Mouse (Mus musculus) midbrain, embryonic 15.5 days (tissue): ENCODE results near the gene Rrh. TPM values are rescaled to one million over a fixed set of nuclear protein-coding genes. Genes with fewer than 3 reads are reported as not detected.
"Not testable (repeated sequence)": the region's sequence is repeated elsewhere in the genome, so short reads cannot be mapped to it uniquely, and the experiment has no call there.

Experiments used
- ATAC-seq: fragments of 200-750 bp; cut with Nextera tagmentation; replicated peaks from 2 replicates; pipeline ENCODE4 v1.8.0; 2017; ENCODE audit warnings: moderate TSS enrichment
- H3K27ac ChIP-seq: fragments of 300-500 bp; sonication (generic); 2 replicates; pipeline ENCODE4 v1.5.1; 2015; ENCODE audit warnings: mild to moderate bottlenecking, inconsistent platforms
- H3K27me3 ChIP-seq: fragments of 300-500 bp; sonication (generic); replicated peaks from 2 replicates; pipeline ENCODE4 v1.6.1; 2015; ENCODE audit warnings: inconsistent platforms
- H3K36me3 ChIP-seq: fragments of 300-500 bp; sonication (generic); replicated peaks from 2 replicates; pipeline ENCODE4 v1.6.1; 2015; ENCODE audit warnings: inconsistent platforms
- H3K4me1 ChIP-seq: fragments of 300-500 bp; sonication (generic); 2 replicates; pipeline ENCODE4 v1.6.1; 2015; ENCODE audit warnings: inconsistent platforms
- H3K4me2 ChIP-seq: fragments of 300-500 bp; sonication (generic); 2 replicates; pipeline ENCODE4 v1.6.1; 2015; ENCODE audit warnings: inconsistent platforms, mild to moderate bottlenecking, moderate library complexity
- H3K4me3 ChIP-seq: fragments of 300-500 bp; sonication (generic); 2 replicates; pipeline ENCODE4 v1.5.1; 2015; ENCODE audit warnings: mild to moderate bottlenecking, inconsistent platforms
- H3K9ac ChIP-seq: fragments of 300-500 bp; sonication (generic); 2 replicates; pipeline ENCODE4 v1.6.1; 2015; ENCODE audit warnings: mild to moderate bottlenecking, inconsistent platforms
- H3K9me3 ChIP-seq: fragments of 300-500 bp; sonication (generic); 2 replicates; pipeline ENCODE4 v1.6.1; 2016; ENCODE audit warnings: inconsistent platforms
- WGBS: fragments of 180-500 bp; shearing (Covaris S2); methylation state at CpG from one replicate; pipeline ENCODE4 v1.1.7; 2015; ENCODE audit warnings: mixed read lengths; 5-methylcytosine and 5-hydroxymethylcytosine counted together
- polyA plus RNA-seq: library from polyadenylated mRNA; unstranded; fragments of >200 nt; fragmentation: Nextera tagmentation; extraction: Ambion mirVana; gene quantifications from 2 replicates; pipeline ENCODE4 v1.2.1, GENCODE M21; 2015

Rrh gene
- polyA plus RNA-seq, 1 experiment from 2014 or later: 0.21 TPM

DNA sequence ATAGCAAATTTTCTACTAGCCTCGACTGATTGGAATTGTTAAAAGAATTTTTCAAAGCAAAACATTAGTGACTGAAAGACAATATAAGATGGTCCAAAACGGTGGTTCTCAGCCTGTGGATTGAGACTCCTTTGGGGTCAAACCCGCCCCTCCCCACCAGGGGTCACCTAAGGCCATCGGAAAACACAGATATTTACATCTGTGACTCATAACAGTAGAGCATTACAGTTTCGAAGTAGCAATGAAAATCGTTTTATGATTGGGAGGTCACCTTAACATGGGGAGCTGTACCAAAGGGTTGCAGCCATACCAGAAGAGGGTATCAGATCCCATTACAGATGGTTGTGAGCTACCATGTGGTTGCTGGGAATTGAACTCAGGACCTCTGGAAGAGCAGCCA, 51.2 kb downstream of the Rrh start:
- H3K4me2 ChIP-seq: no peak overlapping the region
- no peak for ATAC-seq
- H3K36me3 ChIP-seq: no peaks in the 10 kb centered on the region
- H3K27me3 ChIP-seq: no peaks in the 10 kb centered on the region
- H3K4me1 ChIP-seq: no peaks in the 10 kb centered on the region
- no peaks in the 10 kb centered on the region for H3K9me3 ChIP-seq
- no peak overlapping the region for H3K9ac ChIP-seq
- 82% methylated on average over 6 of the region's 6 CpGs for WGBS
- no peak overlapping the region for H3K4me3 ChIP-seq
- H3K27ac ChIP-seq: no peak overlapping the region

DNA sequence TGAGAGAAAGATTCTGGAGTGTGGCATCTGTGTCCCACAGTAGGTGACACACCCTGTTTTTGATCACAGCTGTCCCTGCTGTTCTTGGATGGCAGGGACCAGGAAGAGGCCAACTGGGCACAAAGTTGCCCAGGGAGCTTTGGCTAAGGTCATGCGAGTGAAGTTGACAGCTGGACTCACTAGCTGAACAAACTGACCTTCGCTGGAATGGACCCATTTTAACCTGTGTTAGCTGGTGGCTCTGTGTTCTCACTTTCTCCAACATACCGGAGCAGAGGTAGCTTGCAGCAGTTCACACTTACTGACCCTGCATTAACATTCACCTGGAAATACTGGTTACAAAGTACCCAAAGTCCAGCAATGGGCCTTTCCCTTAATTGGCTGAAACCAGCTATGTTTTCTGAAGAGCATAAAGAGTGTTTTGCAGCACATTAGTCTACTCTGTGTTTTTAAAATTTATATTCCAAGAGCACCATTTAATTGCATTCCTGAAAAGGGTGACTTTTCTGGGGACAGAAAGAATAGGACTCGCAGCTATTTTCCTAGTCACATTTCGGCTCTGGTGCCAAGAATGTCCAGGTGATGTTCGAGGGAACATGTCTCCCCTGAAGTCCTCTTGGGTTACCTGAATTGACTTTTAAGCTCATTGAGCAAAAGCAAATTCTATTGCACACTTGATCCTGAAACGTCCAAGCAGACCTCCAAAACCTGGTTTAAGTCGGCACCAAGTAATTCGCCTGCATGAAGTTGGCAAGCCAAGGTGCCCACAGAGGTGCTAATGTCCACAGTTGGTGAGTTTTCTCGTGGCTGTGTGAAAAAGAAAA, 55.2 kb downstream of the Rrh start:
- Histone ChIP-seq H3K36me3 (no peaks in the 10 kb centered on the region), H3K27ac (no peak overlapping the region), H3K9me3 (no peaks in the 10 kb centered on the region), H3K27me3 (no peaks in the 10 kb centered on the region), H3K4me1 (no peaks in the 10 kb centered on the region), H3K9ac (no peak overlapping the region), H3K4me3 (no peak overlapping the region), H3K4me2 (no peak overlapping the region)
- 85% methylated on average over 10 of the region's 10 CpGs for WGBS
- no peak for ATAC-seq

DNA sequence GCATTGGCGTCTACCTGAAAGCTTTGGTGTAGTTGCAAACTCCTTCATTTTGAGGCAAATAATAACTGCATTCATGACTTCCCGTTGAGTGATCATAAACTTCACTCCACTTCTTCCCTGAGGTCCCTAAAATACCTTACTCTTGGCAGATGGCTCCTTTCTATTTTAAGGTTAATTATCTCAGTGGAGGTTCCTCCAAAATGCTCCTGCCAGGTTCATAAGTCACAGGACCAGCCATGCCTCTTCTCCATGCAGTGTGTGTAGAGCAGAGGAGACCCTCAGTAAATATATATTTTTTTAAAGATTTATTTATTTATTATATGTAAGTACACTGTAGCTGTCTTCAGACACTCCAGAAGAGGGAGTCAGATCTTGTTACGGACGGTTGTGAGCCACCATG, 56.3 kb downstream of the Rrh start:
- H3K9me3 ChIP-seq: no peaks in the 10 kb centered on the region
- H3K36me3 ChIP-seq: no peaks in the 10 kb centered on the region
- no peak overlapping the region for H3K9ac ChIP-seq
- no peak overlapping the region for H3K4me2 ChIP-seq
- H3K4me3 ChIP-seq: no peak overlapping the region
- H3K27me3 ChIP-seq: no peaks in the 10 kb centered on the region
- WGBS: 88% methylated on average over 4 of the region's 4 CpGs
- ATAC-seq: no peak
- H3K4me1 ChIP-seq: no peaks in the 10 kb centered on the region
- H3K27ac ChIP-seq: no peak overlapping the region

DNA sequence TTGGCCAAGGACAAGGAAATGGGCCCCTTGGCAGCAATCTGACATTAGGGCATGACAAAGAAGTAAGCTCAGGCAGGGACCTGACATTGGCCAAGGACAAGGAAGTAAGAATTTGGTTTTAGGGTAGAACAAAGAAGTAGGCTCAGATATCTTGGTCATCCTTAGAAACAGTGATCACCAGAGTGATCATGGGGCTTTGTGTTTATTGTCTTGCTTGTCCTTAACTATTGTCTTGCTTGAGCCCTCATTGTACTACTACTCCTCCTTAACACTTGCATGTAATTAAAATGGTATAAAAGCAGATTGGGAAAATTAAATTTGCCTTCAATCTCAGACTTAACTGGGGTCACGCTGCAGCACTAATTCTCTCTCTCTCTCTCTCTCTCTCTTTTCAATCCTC, 64.8 kb downstream of the Rrh start:
- not testable (repeated sequence) for H3K4me1 ChIP-seq, ATAC-seq, H3K4me3 ChIP-seq, H3K36me3 ChIP-seq, H3K27me3 ChIP-seq, H3K4me2 ChIP-seq, H3K27ac ChIP-seq, H3K9ac ChIP-seq, H3K9me3 ChIP-seq
- WGBS: 85% methylated on average over 1 of the region's 1 CpGs

DNA sequence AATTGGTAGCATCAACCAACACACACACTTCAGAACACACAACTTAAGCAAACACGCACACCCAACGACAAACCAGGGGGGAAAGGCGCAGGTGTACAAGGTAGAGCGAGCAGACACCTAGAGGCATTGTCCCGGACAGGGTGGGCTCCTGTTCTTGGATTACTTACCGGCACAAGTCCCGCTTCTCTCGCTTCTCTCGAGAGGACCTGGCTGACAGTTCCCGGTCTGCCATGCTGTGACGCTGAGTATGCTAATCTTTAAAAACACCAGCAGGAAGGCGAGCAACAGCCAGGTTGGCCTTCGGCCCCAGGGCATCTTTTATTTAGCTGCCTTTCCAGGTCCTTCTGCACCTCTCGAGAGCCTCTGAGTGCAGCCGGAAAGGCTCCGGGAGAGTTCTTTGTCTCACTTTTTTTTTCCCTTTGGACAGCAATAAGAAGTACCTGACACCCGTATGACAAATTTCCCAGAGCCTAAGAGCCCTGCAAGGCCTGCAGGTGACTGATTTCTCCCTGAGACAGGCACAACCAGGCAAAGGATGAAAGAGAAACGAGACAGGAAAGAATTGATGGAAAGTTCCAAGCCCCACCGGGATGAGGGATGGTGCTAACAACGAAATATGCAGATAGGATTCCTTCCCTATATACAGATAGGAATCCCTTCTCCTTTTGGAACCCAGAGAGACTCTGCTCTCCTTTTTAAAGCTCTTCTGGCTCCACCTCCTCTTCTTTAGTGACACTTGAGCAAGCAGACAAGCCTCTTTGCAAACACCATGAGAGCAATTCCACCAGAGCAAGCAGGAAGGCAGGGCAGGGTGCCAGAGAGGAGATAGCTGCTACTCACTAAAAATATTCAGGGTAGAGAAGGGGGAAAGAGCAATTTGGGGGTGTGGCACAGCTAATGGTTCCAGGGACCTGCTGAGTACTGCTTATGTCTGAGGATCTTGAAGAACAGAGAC, 67.5 kb downstream of the Rrh start, which contains the start of gene Egf:
TSS of gene Egf (minus strand) at position 667 of the 955 bp plus-strand sequence.
- H3K27me3 ChIP-seq: no peaks in the 10 kb centered on the region
- H3K4me2 ChIP-seq: peak within 1 kb of the TSS; percentile 59
- no peak within 1 kb of the TSS for H3K27ac ChIP-seq
- peaks cover 9% of the 10 kb centered on the region for H3K4me1 ChIP-seq
- peak; percentile 66 for ATAC-seq
- H3K4me3 ChIP-seq: peak within 1 kb of the TSS; percentile 30
- H3K9ac ChIP-seq: no peak within 1 kb of the TSS; the same call in 1 of the 2 replicates
- no peaks in the 10 kb centered on the region for H3K9me3 ChIP-seq
- 11% methylated on average over 20 of the region's 20 CpGs for WGBS
- no peaks in the 10 kb centered on the region for H3K36me3 ChIP-seq

Other genes starting within 250 kb of the Rrh start
- gene Egf, start 67.3 kb downstream of the Rrh start, polyA plus RNA-seq: 2.2 and 3.2 TPM in 2 replicates
- gene Lrit3, start 18.6 kb downstream of the Rrh start, polyA plus RNA-seq: not detected in 2 replicates
- 41.6 and 46.0 TPM in 2 replicates for gene Gar1, start 8.8 kb upstream of the Rrh start, polyA plus RNA-seq
- 0.49 and 0.50 TPM in 2 replicates for gene Cfi, start 13.3 kb upstream of the Rrh start, polyA plus RNA-seq
- gene Pla2g12a, start 56.0 kb upstream of the Rrh start, polyA plus RNA-seq: 36.7 and 37.4 TPM in 2 replicates
- gene Casp6, start 78.8 kb upstream of the Rrh start, polyA plus RNA-seq: 20.1 and 22.1 TPM in 2 replicates
- gene Mcub, start 147.6 kb upstream of the Rrh start, polyA plus RNA-seq: 3.9 and 6.3 TPM in 2 replicates
- 34.7 and 34.9 TPM in 2 replicates for gene Sec24b, start 239.0 kb upstream of the Rrh start, polyA plus RNA-seq